Mouse (Mus musculus): ENCODE measurements around the gene Gm21994.
"Not testable (repeated sequence)": the region's sequence is repeated elsewhere in the genome, so short reads cannot be mapped to it uniquely, and the experiment has no call there.

Gene Gm21994

GRCm38 (mm10) chr2:150255491-150255890 lies at the start of gene Gm21994:
Gm21994 (minus strand) TSS chr2:150255591.
- not testable (repeated sequence) for DNase-seq (ENCODE audit: low spot score in 2 of 2)

GRCm38 (mm10) chr2:150299096-150299495 lies 43.7 kb upstream of the Gm21994 start:
- no peak for DNase-seq (ENCODE audit: low spot score in 2 of 2)

GRCm38 (mm10) chr2:150293669-150294068 lies 38.3 kb upstream of the Gm21994 start:
- no peak for DNase-seq (ENCODE audit: low spot score in 2 of 2)

DNA sequence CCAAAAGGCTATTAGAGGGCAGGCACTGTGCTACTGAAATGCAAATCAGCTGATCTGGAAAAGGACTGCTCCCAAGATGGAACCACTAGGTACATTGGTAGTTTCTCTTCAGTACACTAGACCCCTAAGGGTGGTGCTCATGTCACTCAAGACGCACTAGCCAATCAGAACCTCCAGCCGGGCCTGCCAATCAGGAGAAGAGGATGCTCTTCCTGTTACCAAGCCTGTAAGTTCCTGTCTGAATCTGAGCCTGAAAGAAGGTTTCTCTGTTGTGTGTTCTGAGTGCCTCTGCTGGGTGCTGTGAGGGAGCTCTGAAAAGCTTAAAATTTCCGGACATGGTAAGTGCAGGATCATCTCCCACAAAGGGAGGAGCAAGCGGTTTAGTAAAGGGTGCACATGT lies 1.9 kb upstream of the Gm21994 start, which contains the start of gene Gm14124:
TSS of gene Gm14124 (plus strand) at position 227 of the 400 bp plus-strand sequence.
- DNase-seq (ENCODE audit: low spot score in 2 of 2) = not testable (repeated sequence)

GRCm38 (mm10) chr2:150256861-150257260 lies 1.5 kb upstream of the Gm21994 start:
- DNase-seq (ENCODE audit: low spot score in 2 of 2) = not testable (repeated sequence)

DNA sequence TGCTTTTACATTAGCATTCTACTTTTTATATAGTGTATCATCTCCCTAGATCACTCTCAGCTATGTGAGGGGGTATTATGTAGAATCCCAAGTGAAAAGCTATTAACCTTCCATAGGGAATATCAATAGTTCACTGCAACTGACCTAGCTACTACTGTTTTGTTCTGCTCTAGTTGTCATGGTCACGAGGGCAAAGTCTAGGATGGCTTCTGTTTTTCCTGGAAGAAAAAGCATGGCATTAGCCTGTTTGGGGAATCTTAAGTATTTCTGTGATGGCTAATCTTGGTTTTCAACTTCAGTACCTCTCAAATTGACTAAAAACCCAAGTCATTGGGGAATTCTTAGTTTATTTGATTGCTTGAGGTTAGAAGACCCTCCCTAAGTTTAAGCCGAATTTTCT lies 12.2 kb downstream of the Gm21994 start:
- DNase-seq (ENCODE audit: low spot score in 2 of 2) = no peak

GRCm38 (mm10) chr2:150223263-150223662 lies 32.1 kb downstream of the Gm21994 start:
- DNase-seq (ENCODE audit: low spot score in 2 of 2) = not testable (repeated sequence)

GRCm38 (mm10) chr2:150218363-150218725 lies 37.0 kb downstream of the Gm21994 start:
- not testable (repeated sequence) for DNase-seq (ENCODE audit: low spot score in 2 of 2)

DNA sequence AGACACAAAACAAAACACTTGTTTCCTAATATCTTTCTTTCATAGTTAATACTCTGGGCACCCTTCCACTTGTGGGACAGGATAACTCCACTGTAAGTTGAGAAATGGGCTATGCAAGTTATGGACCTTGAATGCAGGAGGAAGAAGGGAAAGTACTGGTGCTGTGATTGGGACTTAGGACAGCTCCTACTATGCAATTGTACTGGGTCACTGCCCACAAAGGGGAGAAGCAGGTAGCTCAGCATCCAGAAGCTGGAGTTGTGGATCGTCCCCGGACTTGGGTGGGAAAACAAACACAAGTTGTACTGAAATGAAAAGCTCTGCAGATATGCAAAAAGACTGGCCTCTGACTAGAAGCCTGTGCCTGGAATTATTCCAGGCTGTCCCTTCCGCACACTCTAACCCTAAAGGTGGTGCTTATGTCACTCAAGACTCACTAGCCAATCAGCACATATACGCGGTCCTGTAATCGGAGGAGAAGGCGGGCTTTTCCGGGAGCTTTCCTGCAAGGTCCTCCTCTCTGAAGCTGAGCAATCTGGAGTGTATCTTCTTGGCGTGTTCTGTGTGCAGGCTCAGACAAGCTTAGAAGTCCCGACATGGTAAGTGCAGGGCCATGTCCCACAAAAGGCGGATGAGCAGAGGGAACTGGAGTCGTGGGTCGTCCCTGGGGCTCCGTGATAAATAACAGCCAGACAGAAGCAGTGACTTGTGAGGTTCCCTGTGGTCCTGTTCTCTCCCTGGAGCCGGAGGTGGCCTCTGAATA lies 37.6 kb downstream of the Gm21994 start, which contains the start of gene Zfp937:
TSS of gene Zfp937 (plus strand) at position 474 of the 763 bp plus-strand sequence.
- peak; percentile 12 to 13 for DNase-seq (ENCODE audit: low spot score in 2 of 2)

Measured in thymus, postnatal 10 days (tissue).